Mouse (Mus musculus) frontal cortex, postnatal 36 days (tissue): Measurements from ENCODE around the gene Sult1b1.
"Not testable (repeated sequence)": the region's sequence is repeated elsewhere in the genome, so short reads cannot be mapped to it uniquely, and the experiment has no call there.

Experiments used
- DNase-seq, 2 experiments: peaks; one replicate each; pipeline ENCODE4 v3.0.0; 2022; ENCODE audit warnings: low spot score in 2 of 2

Sult1b1 gene

GRCm38 (mm10) chr5:87538111-87538510, at the start of gene Sult1b1:
Gene Sult1b1, minus strand, starts transcription at chr5:87538195.
- DNase-seq: no peak

- no peak for DNase-seq
Measured at GRCm38 (mm10) chr5:87580389-87580788, 42.4 kb upstream of the Sult1b1 start.

GRCm38 (mm10) chr5:87574174-87574573, 36.2 kb upstream of the Sult1b1 start:
- DNase-seq: no peak

- no peak for DNase-seq
Measured at GRCm38 (mm10) chr5:87573490-87573889, 35.5 kb upstream of the Sult1b1 start.

GRCm38 (mm10) chr5:87572781-87573180, 34.8 kb upstream of the Sult1b1 start:
- no peak for DNase-seq

- no peak for DNase-seq
Measured at GRCm38 (mm10) chr5:87568845-87569244, 30.9 kb upstream of the Sult1b1 start, which contains the start of gene Sult1d1. Gene Sult1d1, minus strand, starts transcription at chr5:87569027.

GRCm38 (mm10) chr5:87567306-87567705, 29.3 kb upstream of the Sult1b1 start:
- DNase-seq: no peak

GRCm38 (mm10) chr5:87562966-87563365, 25.0 kb upstream of the Sult1b1 start:
- no peak for DNase-seq

GRCm38 (mm10) chr5:87562526-87562925, 24.5 kb upstream of the Sult1b1 start:
- no peak for DNase-seq

GRCm38 (mm10) chr5:87560145-87560544, 22.1 kb upstream of the Sult1b1 start:
- DNase-seq: no peak

- no peak for DNase-seq
Measured at GRCm38 (mm10) chr5:87550935-87551334, 12.9 kb upstream of the Sult1b1 start.

- no peak for DNase-seq
Measured at GRCm38 (mm10) chr5:87535994-87536644, 1.9 kb downstream of the Sult1b1 start.

GRCm38 (mm10) chr5:87532288-87532687, 5.7 kb downstream of the Sult1b1 start:
- DNase-seq: no peak

GRCm38 (mm10) chr5:87523561-87523960, 14.4 kb downstream of the Sult1b1 start:
- not testable (repeated sequence) for DNase-seq

- no peak for DNase-seq
Measured at GRCm38 (mm10) chr5:87505776-87506458, 32.1 kb downstream of the Sult1b1 start.

GRCm38 (mm10) chr5:87502687-87503086, 35.3 kb downstream of the Sult1b1 start:
- DNase-seq: no peak

- DNase-seq: no peak
Measured at GRCm38 (mm10) chr5:87499341-87499740, 38.7 kb downstream of the Sult1b1 start.

GRCm38 (mm10) chr5:87498936-87499335, 39.1 kb downstream of the Sult1b1 start:
- DNase-seq: no peak

- DNase-seq: no peak
Measured at GRCm38 (mm10) chr5:87490771-87491170, 47.2 kb downstream of the Sult1b1 start, which contains the start of gene Ugt2a1. Gene Ugt2a1, minus strand, starts transcription at chr5:87490871.

- not testable (repeated sequence) for DNase-seq
Measured at GRCm38 (mm10) chr5:87486706-87487105, 51.3 kb downstream of the Sult1b1 start, which contains the start of gene Gm43638. Gene Gm43638, minus strand, starts transcription at chr5:87486806.

GRCm38 (mm10) chr5:87482160-87482559, 55.8 kb downstream of the Sult1b1 start, which contains the start of gene Ugt2a2:
Gene Ugt2a2, minus strand, starts transcription at chr5:87482260.
- DNase-seq: no peak
